Mouse (Mus musculus) left cerebral cortex, postnatal 36 days (tissue): ENCODE measurements at regions not wholly inside any gene's neighbourhood (a gene's known extent, or its start where the extent isn't known, plus 50 kb on each side); places are given as distances from the start of the nearest gene placed in this dataset.

Source experiments
- DNase-seq, 2 experiments: peaks; one replicate each; pipeline ENCODE4 v3.0.0; 2021 to 2022; ENCODE audit warnings: low spot score in 2 of 2, mixed read lengths in 1 of 2
- intact Hi-C: fragments of 180-260 bp; cut with DNase I; formaldehyde crosslinking; loops from one replicate; pipeline ENCODE4 v1.15.1; 2025

DNA sequence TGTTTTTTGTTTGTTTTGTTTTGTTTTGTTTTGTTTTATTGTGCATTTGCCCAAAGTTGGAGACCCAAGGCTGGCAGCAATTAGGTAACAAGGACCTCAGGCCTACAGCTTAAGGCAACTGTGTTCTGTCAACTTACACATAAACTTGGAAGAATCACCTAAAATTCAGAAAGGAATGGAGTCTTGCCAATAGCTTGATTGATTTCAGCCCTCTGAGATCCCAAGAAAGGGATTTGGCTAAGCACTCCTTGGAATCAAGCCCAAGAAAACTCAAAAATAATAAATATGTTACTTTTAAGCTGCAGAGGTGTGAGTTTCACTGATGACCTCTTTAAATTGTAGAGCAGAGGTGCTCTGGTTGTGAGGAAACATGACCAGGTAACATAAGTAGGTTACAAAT is 102.7 kb upstream of the Epha5 start:
- intact Hi-C loops = no loop called here
- DNase-seq = no peak

DNA sequence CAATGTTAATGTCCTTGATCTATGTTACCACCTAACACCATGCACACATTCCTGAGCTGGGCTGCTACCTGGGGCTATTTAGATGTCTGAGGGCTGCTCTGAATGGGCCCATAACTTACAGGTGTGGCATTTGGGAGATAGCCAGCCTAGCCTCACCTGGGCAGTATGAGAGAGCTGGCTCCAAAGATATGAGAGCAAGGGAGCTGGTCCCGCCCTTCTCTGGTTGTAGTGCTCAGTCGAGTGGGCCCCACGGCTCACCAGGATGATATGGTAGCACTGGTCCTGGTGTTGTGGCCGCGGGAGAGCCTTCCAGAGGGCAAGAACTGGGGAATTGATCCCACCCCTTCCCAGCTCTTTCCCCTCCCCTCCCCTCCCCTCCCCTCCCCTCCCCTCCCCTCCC is 93.0 kb upstream of the Epha5 start:
- DNase-seq = no peak
- intact Hi-C loops = no loop called here

DNA sequence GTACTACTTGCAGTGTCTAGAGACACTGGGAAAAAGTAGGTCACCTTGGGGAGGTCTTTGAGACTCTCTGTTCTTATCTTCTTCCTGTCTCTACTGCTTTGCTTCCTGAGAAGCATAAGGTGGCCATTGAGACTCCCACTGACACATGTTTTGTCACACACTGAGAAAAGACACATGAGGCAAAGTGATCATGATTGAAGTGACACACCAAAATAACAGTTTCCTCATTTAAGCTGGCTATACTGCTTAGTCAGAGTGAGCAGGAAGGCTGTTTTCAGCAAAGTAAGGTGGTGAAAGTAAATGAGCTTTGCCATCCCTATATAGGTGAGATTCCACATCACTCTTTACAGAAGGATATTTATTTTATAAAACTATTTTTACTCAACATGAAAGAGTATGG is 63.8 kb upstream of the Epha5 start:
- no peak for DNase-seq
- intact Hi-C loops = no loop called here
